Mouse (Mus musculus) G1E (cell line): ENCODE measurements around the gene Alad.

ENCODE experiments used
- CTCF ChIP-seq: IDR thresholded peaks from 2 replicates; pipeline ENCODE4 v1.5.1; 2012; ENCODE audit warnings: low read depth, low read length, inconsistent platforms, mixed read lengths
- GATA1 ChIP-seq: IDR thresholded peaks from 2 replicates; pipeline ENCODE4 v1.6.1; 2012; ENCODE audit warnings: borderline replicate concordance, low read length, inconsistent platforms, mixed read lengths
- GATA2 ChIP-seq: IDR thresholded peaks from 2 replicates; pipeline ENCODE4 v1.6.1; 2012; ENCODE audit warnings: low read depth, low read length, inconsistent platforms, borderline replicate concordance

DNA sequence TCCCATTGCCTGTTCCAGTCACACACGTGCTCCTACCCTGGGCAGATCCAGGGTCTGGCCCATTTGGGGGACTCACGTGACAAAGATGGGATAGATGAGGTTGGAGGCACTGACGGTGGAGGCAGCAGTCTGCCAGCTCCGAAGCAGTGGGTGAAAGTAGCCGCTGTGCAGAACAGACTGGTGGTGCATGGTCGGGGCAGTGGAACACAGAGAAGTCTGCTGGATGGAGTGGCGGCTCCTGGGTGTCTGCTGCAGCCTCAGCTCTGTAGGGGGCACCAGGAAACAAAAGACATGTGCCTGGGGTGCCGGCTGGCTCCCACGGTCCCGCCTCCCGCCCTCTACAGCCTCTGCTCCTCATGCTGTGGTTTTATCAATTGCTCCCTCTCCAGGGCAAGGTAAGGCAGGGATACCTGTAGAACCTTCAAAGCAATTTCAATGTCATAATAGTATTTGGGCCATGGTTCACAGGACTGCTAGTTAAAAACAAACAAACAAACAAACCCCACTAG is 5.7 kb downstream of the Alad start:
- no peak for TF ChIP-seq CTCF
- TF ChIP-seq GATA2: no peak
- no peak for TF ChIP-seq GATA1
